Mouse (Mus musculus) ES-E14 (cell line): ENCODE measurements around the gene Rin2. TPM values are rescaled to one million over a fixed set of nuclear protein-coding genes. Genes with fewer than 3 reads are reported as not detected.

Experiments
- DNase-seq: peaks from one replicate; pipeline ENCODE4 v3.0.0-alpha.2; 2013; ENCODE audit warnings: low read depth, low spot score
- H3K27ac ChIP-seq: 2 replicates; pipeline ENCODE4 v1.5.1; 2012; ENCODE audit warnings: low read depth, mild to moderate bottlenecking, low read length, moderate library complexity, mixed read lengths; ENCODE audit not compliant: poor library complexity, insufficient read depth, severe bottlenecking
- H3K36me3 ChIP-seq: 2 replicates; pipeline ENCODE4 v1.6.1; 2012; ENCODE audit warnings: mild to moderate bottlenecking, low read length, moderate library complexity, mixed read lengths; ENCODE audit not compliant: control insufficient read depth, poor library complexity, insufficient read depth, severe bottlenecking
- H3K4me1 ChIP-seq, 2 experiments: fragments of 150-350 bp in 1 of 2; sonication (generic) in 1 of 2; 2 replicates each; pipeline ENCODE4 v1.6.1; 2012; ENCODE audit warnings: low read length in 2 of 2, mild to moderate bottlenecking in 1 of 2, mixed read lengths in 1 of 2; ENCODE audit not compliant: control insufficient read depth in 2 of 2, insufficient read depth in 2 of 2, poor library complexity in 1 of 2
- H3K4me3 ChIP-seq, 2 experiments: fragments of 150-350 bp in 1 of 2; sonication (generic) in 1 of 2; 2 replicates each; pipeline ENCODE4 v1.5.1; 2012; ENCODE audit warnings: low read length in 2 of 2, low read depth in 1 of 2, mild to moderate bottlenecking in 1 of 2, mixed read lengths in 1 of 2; ENCODE audit not compliant: insufficient read depth in 1 of 2, poor library complexity in 1 of 2, severe bottlenecking in 1 of 2
- H3K9ac ChIP-seq: 2 replicates; pipeline ENCODE4 v1.6.1; 2012; ENCODE audit warnings: low read depth, mild to moderate bottlenecking, low read length, mixed read lengths; ENCODE audit not compliant: poor library complexity, insufficient read depth, severe bottlenecking
- H3K9me3 ChIP-seq: fragments of 150-350 bp; sonication (generic); 2 replicates; pipeline ENCODE4 v1.6.1; 2012; ENCODE audit warnings: low read depth, mild to moderate bottlenecking, low read length; ENCODE audit not compliant: control insufficient read depth, insufficient read depth
- CHD2 ChIP-seq: IDR thresholded peaks from 2 replicates; pipeline ENCODE4 v1.6.1; 2014; ENCODE audit warnings: mild to moderate bottlenecking, low read depth, low read length, inconsistent platforms
- HCFC1 ChIP-seq: IDR thresholded peaks from 2 replicates; pipeline ENCODE4 v1.6.1; 2012; ENCODE audit warnings: low read length, inconsistent platforms, borderline replicate concordance; ENCODE audit not compliant: insufficient read depth
- MAFK ChIP-seq: IDR thresholded peaks from 2 replicates; pipeline ENCODE4 v1.6.1; 2014; ENCODE audit warnings: mild to moderate bottlenecking, low read depth, low read length, inconsistent platforms; ENCODE audit not compliant: insufficient read depth
- ZC3H11A ChIP-seq: IDR thresholded peaks from 2 replicates; pipeline ENCODE4 v1.6.1; 2012; ENCODE audit warnings: low read depth, mild to moderate bottlenecking, inconsistent platforms, low read length, borderline replicate concordance
- ZNF384 ChIP-seq: IDR thresholded peaks from 2 replicates; pipeline ENCODE4 v1.6.1; 2012; ENCODE audit warnings: low read depth, low read length, inconsistent platforms
- in situ Hi-C, 2 experiments: fragments of 600-800 bp; cut with MboI; formaldehyde crosslinking; loops; one replicate each; pipeline ENCODE4 v1.15.1; 2025; ENCODE audit warnings: low sequenced_read_pairs in 2 of 2, inconsistent platforms in 1 of 2; ENCODE audit not compliant: unreplicated experiment in 2 of 2
- total RNA-seq: library from RNA; depleted of rRNA; stranded (reverse); fragments of 300-350 nt; gene quantifications from 2 replicates; pipeline ENCODE4 v1.2.3, GENCODE M21; 2012

Rin2 gene
- total RNA-seq, 1 experiment = 3.7 TPM

DNA sequence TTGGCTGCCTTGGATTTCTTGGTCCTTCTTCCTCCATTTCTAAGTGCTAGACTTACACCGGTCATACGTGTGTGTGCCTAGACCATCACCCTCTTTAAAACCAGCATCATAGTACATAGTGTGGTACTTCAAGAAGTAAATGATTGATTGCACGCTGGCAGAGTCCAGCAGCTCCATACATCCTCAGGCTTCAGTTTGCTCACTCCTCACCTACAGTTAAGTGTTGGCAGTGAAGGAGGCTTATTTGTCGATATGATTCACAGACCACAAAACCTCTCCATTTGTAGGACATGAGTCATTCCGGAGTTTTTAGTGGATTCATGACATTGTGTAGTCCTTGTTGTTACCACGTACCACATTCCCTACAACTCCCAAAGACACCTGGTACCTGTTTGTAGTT lies 168.3 kb downstream of the Rin2 start:
- H3K36me3 ChIP-seq = no peaks in the 10 kb centered on the region
- no peak overlapping the region for H3K27ac ChIP-seq
- no peak overlapping the region for H3K4me3 ChIP-seq
- no peaks in the 10 kb centered on the region for H3K9me3 ChIP-seq
- DNase-seq = no peak
- H3K9ac ChIP-seq = no peak overlapping the region
- TF ChIP-seq MAFK = no peak
- in situ Hi-C loops = no loop called here
- no peaks in the 10 kb centered on the region for H3K4me1 ChIP-seq

DNA sequence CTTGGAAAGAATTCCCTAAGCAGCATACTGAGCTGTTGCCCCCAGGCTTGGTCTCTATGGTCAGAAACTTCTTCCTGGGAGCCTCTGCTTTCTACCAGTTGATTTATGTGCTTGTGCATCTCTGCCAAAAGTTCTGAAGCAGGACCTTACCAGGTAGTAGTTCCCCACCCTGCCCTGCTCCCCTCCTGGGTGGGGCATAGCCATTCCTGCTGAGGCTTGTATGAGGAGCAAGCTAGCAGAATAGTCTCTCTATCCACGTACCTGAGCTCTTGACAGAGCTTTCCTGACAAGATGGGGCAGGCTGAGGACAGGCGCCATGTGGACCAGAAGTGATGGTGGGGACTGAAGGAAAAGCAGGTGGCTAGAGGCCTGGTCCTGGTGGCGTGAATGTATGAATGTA lies 171.6 kb downstream of the Rin2 start:
- H3K4me3 ChIP-seq = no peak overlapping the region
- no peak for TF ChIP-seq MAFK
- no peak for TF ChIP-seq CHD2
- no peak for TF ChIP-seq ZNF384
- no peak for TF ChIP-seq HCFC1
- no peak for TF ChIP-seq ZC3H11A
- H3K9me3 ChIP-seq = no peaks in the 10 kb centered on the region
- no peak for DNase-seq
- no peak overlapping the region for H3K9ac ChIP-seq
- H3K4me1 ChIP-seq = no peaks in the 10 kb centered on the region
- no peak overlapping the region for H3K27ac ChIP-seq
- no peaks in the 10 kb centered on the region for H3K36me3 ChIP-seq
- in situ Hi-C loops = no loop called here

DNA sequence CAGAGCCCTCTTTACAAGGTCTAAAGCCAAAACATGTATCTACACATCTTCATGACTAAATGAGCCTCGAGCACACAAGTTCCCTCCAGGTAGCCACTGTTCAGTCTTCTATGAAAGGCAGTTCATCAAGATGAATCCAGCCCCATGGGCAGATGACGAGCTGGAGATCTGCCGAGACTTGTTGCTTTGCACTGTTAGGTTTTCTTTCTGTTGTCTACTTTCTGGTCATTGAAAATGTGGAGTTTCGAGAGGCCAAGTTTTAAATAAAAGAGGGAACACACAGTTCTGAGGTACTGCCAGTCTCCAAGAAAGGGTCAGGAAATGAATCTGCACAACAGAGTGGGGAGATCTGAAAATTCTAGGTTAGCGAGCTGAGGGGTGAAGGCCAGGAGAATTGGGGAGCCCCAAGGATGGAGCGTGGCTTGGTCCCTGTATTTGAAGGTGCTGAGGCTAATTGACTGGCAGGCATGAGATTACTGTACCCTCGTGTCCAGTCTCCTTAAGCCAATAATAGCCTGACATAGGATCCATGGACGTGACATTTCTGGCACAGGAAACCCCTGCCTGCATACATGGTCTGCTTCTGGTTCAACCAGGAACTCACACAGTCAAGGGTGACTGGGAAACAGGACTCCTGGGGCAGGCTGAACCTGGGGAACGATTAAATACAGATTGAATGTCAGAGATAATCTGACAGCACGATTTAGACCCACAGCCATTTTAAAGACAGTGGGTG lies 174.3 kb downstream of the Rin2 start:
- Histone ChIP-seq H3K9ac (no peak overlapping the region), H3K36me3 (no peaks in the 10 kb centered on the region), H3K4me1 (no peaks in the 10 kb centered on the region), H3K9me3 (no peaks in the 10 kb centered on the region), H3K4me3 (no peak overlapping the region), H3K27ac (no peak overlapping the region)
- DNase-seq = no peak
- in situ Hi-C loops = no loop called here
- no peak for TF ChIP-seq ZC3H11A
- TF ChIP-seq HCFC1 = no peak
- no peak for TF ChIP-seq MAFK
- TF ChIP-seq ZNF384 = no peak
- no peak for TF ChIP-seq CHD2

DNA sequence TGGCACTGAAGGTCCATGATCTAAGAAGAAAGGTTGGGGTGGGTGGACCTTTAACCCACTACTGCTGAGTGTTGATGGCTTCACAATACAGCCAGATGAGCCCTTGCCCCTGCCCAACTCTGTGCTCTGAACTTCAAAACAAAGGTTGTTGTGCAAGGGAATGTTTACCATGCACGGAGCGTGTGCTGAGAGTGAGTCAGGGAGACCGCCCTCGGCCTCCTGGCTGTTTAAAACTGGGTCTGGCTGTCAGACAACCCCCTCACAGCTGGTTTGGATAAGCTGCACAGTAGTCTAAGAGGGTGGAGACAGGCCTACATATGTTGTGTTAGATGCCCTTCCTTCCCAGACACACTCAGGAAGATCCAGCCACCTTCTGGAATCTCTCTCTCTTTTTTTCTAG lies 175.8 kb downstream of the Rin2 start:
- in situ Hi-C loops = no loop called here
- no peak for TF ChIP-seq MAFK
- no peak for TF ChIP-seq ZC3H11A
- no peak for TF ChIP-seq CHD2
- no peak for TF ChIP-seq ZNF384
- TF ChIP-seq HCFC1 = no peak
- Histone ChIP-seq H3K9me3 (no peaks in the 10 kb centered on the region), H3K4me3 (no peak overlapping the region), H3K36me3 (no peaks in the 10 kb centered on the region), H3K9ac (no peak overlapping the region), H3K4me1 (no peaks in the 10 kb centered on the region), H3K27ac (no peak overlapping the region)
- DNase-seq = no peak

DNA sequence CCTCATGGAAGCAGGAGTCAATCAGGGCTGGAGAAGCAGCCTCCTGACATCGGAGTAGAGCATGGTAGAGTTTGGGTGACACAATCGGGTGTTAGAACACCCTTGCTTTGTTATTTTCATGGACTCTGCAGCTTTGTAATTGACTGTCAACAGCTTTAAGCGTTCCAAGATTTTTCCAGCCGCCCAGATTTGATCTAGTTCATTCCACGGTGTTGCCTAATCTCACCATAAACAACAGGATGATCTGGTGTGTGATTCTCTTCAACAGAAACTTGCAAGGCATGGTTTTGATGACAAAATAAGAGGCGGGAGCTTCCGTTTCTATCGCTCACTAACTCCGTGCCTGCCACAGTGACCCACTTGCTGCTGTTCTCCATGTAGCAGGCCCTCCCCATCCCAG lies 180.8 kb downstream of the Rin2 start:
- H3K4me1 ChIP-seq = peaks cover 2 to 3% of the 10 kb centered on the region in 2 experiments; a peak in 1 of 4 replicates
- DNase-seq = no peak
- in situ Hi-C loops = no loop called here
- no peaks in the 10 kb centered on the region for H3K36me3 ChIP-seq
- no peak overlapping the region for H3K27ac ChIP-seq
- H3K9me3 ChIP-seq = no peaks in the 10 kb centered on the region
- no peak overlapping the region for H3K9ac ChIP-seq
- no peak overlapping the region for H3K4me3 ChIP-seq
- TF ChIP-seq CHD2 = no peak
- TF ChIP-seq ZNF384 = no peak
- TF ChIP-seq ZC3H11A = no peak
- no peak for TF ChIP-seq MAFK
- no peak for TF ChIP-seq HCFC1
